Mouse (Mus musculus): Measurements from ENCODE around the gene Tspan5.

GRCm38 (mm10) chr3:138837651-138838050, 95.7 kb downstream of the Tspan5 start:
- TF ChIP-seq EP300 (IDR thresholded peaks at IDR 0.05; ENCODE audit: low read depth) (no peak), CTCF (IDR thresholded peaks at IDR 0.05; ENCODE audit: low read depth) (no peak)
